Mouse (Mus musculus): Measurements from ENCODE around the gene Qpctl. TPM values are rescaled to one million over a fixed set of nuclear protein-coding genes. Genes with fewer than 3 reads are reported as not detected.

The Qpctl gene
- polyA plus RNA-seq, 1 experiment = 11.9 TPM

- under 1% methylated on average over 87 of the region's 87 CpGs for WGBS
- Histone ChIP-seq H3K27ac (ENCODE audit: insufficient read depth, low read depth, low read length) (peak overlapping the region; percentile 72), H3K36me3 (ENCODE audit: control insufficient read depth, insufficient read depth, low read length) (no peaks in the 10 kb centered on the region), H3K4me3 (ENCODE audit: insufficient read depth, low read depth, low read length) (peak overlapping the region; percentile 75), H3K27me3 (replicated peaks; ENCODE audit: control insufficient read depth, insufficient read depth, low read length) (no peaks in the 10 kb centered on the region), H3K4me1 (ENCODE audit: control insufficient read depth, insufficient read depth, low read length) (no peaks in the 10 kb centered on the region)
- TF ChIP-seq POLR2A (IDR thresholded peaks at IDR 0.05; ENCODE audit: low read depth, low read length) (no peak), CTCF (conservative IDR thresholded peaks at IDR 0.05; ENCODE audit: insufficient read depth, insufficient read length, low read depth, low read length) (no peak)
- peak; percentile 62 for DNase-seq
Observed at GRCm38 (mm10) chr7:19094826-19095750, 54.0 kb downstream of the Qpctl start.

GRCm38 (mm10) chr7:19094471-19094825, 54.6 kb downstream of the Qpctl start, which contains the start of gene Six5:
Gene Six5, plus strand, starts transcription at chr7:19094594.
- Histone ChIP-seq H3K27ac (ENCODE audit: insufficient read depth, low read depth, low read length) (peak within 1 kb of the TSS; percentile 95), H3K4me1 (ENCODE audit: control insufficient read depth, insufficient read depth, low read length) (no peaks in the 10 kb centered on the region), H3K4me3 (ENCODE audit: insufficient read depth, low read depth, low read length) (peak within 1 kb of the TSS; percentile 75), H3K36me3 (ENCODE audit: control insufficient read depth, insufficient read depth, low read length) (no peaks in the 10 kb centered on the region), H3K27me3 (replicated peaks; ENCODE audit: control insufficient read depth, insufficient read depth, low read length) (no peaks in the 10 kb centered on the region)
- TF ChIP-seq CTCF (conservative IDR thresholded peaks at IDR 0.05; ENCODE audit: insufficient read depth, insufficient read length, low read depth, low read length) (no peak), POLR2A (IDR thresholded peaks at IDR 0.05; ENCODE audit: low read depth, low read length) (no peak)
- DNase-seq = no peak
- WGBS = 2% methylated on average over 27 of the region's 36 CpGs

- Histone ChIP-seq H3K27ac (ENCODE audit: insufficient read depth, low read depth, low read length) (peak overlapping the region; percentile 95), H3K36me3 (ENCODE audit: control insufficient read depth, insufficient read depth, low read length) (no peaks in the 10 kb centered on the region), H3K4me3 (ENCODE audit: insufficient read depth, low read depth, low read length) (peak overlapping the region; percentile 75), H3K27me3 (replicated peaks; ENCODE audit: control insufficient read depth, insufficient read depth, low read length) (no peaks in the 10 kb centered on the region), H3K4me1 (ENCODE audit: control insufficient read depth, insufficient read depth, low read length) (no peaks in the 10 kb centered on the region)
- under 1% methylated on average over 45 of the region's 45 CpGs for WGBS
- DNase-seq = peak; percentile 99
- TF ChIP-seq POLR2A (IDR thresholded peaks at IDR 0.05; ENCODE audit: low read depth, low read length) = peak; percentile 69
- no peak for TF ChIP-seq CTCF (conservative IDR thresholded peaks at IDR 0.05; ENCODE audit: insufficient read depth, insufficient read length, low read depth, low read length)
Observed at GRCm38 (mm10) chr7:19093537-19094385, 55.3 kb downstream of the Qpctl start.

- WGBS = under 1% methylated on average over 15 of the region's 15 CpGs
- peak overlapping the region; percentile 17; the same call in 1 of the 2 replicates for H3K27ac ChIP-seq (ENCODE audit: insufficient read depth, low read depth, low read length)
Observed at GRCm38 (mm10) chr7:19093174-19093521, 55.9 kb downstream of the Qpctl start.

GRCm38 (mm10) chr7:19092381-19093173, 56.5 kb downstream of the Qpctl start:
- WGBS = 20% methylated on average over 38 of the region's 38 CpGs
- no peaks in the 10 kb centered on the region for H3K27me3 ChIP-seq (replicated peaks; ENCODE audit: control insufficient read depth, insufficient read depth, low read length)
- no peaks in the 10 kb centered on the region for H3K4me1 ChIP-seq (ENCODE audit: control insufficient read depth, insufficient read depth, low read length)
- no peak for TF ChIP-seq CTCF (conservative IDR thresholded peaks at IDR 0.05; ENCODE audit: insufficient read depth, insufficient read length, low read depth, low read length)
- TF ChIP-seq POLR2A (IDR thresholded peaks at IDR 0.05; ENCODE audit: low read depth, low read length) = no peak
- H3K36me3 ChIP-seq (ENCODE audit: control insufficient read depth, insufficient read depth, low read length) = no peaks in the 10 kb centered on the region
- H3K4me3 ChIP-seq (ENCODE audit: insufficient read depth, low read depth, low read length) = peak overlapping the region; percentile 39
- peak; percentile 73 for DNase-seq
- no peak overlapping the region for H3K27ac ChIP-seq (ENCODE audit: insufficient read depth, low read depth, low read length)

More at GRCm38 (mm10) chr7:19093174-19093521, 55.9 kb downstream of the Qpctl start:
- DNase-seq = peak; percentile 91
- no peaks in the 10 kb centered on the region for H3K27me3 ChIP-seq (replicated peaks; ENCODE audit: control insufficient read depth, insufficient read depth, low read length)
- no peak for TF ChIP-seq POLR2A (IDR thresholded peaks at IDR 0.05; ENCODE audit: low read depth, low read length)
- TF ChIP-seq CTCF (conservative IDR thresholded peaks at IDR 0.05; ENCODE audit: insufficient read depth, insufficient read length, low read depth, low read length) = peak; percentile 81
- H3K4me3 ChIP-seq (ENCODE audit: insufficient read depth, low read depth, low read length) = peak overlapping the region; percentile 35
- no peaks in the 10 kb centered on the region for H3K4me1 ChIP-seq (ENCODE audit: control insufficient read depth, insufficient read depth, low read length)
- H3K36me3 ChIP-seq (ENCODE audit: control insufficient read depth, insufficient read depth, low read length) = no peaks in the 10 kb centered on the region

- Histone ChIP-seq H3K27ac (ENCODE audit: insufficient read depth, low read depth, low read length) (no peak overlapping the region), H3K4me3 (ENCODE audit: insufficient read depth, low read depth, low read length) (no peak overlapping the region), H3K36me3 (ENCODE audit: control insufficient read depth, insufficient read depth, low read length) (no peaks in the 10 kb centered on the region), H3K4me1 (ENCODE audit: control insufficient read depth, insufficient read depth, low read length) (no peaks in the 10 kb centered on the region), H3K27me3 (replicated peaks; ENCODE audit: control insufficient read depth, insufficient read depth, low read length) (no peaks in the 10 kb centered on the region)
- no peak for TF ChIP-seq POLR2A (IDR thresholded peaks at IDR 0.05; ENCODE audit: low read depth, low read length)
- no peak for TF ChIP-seq CTCF (conservative IDR thresholded peaks at IDR 0.05; ENCODE audit: insufficient read depth, insufficient read length, low read depth, low read length)
- no peak for DNase-seq
- 74% methylated on average over 17 of the region's 17 CpGs for WGBS
Observed at GRCm38 (mm10) chr7:19091913-19092312, 57.2 kb downstream of the Qpctl start.

Other genes with a start within 250 kb of the Qpctl start
- 19.8 and 21.3 TPM in 2 replicates for gene Ccdc61, start 238.9 kb downstream of the Qpctl start, polyA plus RNA-seq (2012; rRNA removed)
- gene Nova2, start 223.4 kb downstream of the Qpctl start, polyA plus RNA-seq (2012; rRNA removed) = 0.80 and 1.1 TPM in 2 replicates
- not detected in 2 replicates for gene Nanos2, start 161.9 kb downstream of the Qpctl start, polyA plus RNA-seq (2012; rRNA removed)
- gene Mypop, start 158.0 kb downstream of the Qpctl start, polyA plus RNA-seq (2012; rRNA removed) = 7.6 and 8.7 TPM in 2 replicates
- gene Irf2bp1, start 145.2 kb downstream of the Qpctl start, polyA plus RNA-seq (2012; rRNA removed) = 18.1 and 21.1 TPM in 2 replicates
- 0.13 and 0.16 TPM in 2 replicates for gene Foxa3, start 125.8 kb downstream of the Qpctl start, polyA plus RNA-seq (2012; rRNA removed)
- gene Sympk, start 124.9 kb downstream of the Qpctl start, polyA plus RNA-seq (2012; rRNA removed) = 59.8 and 68.9 TPM in 2 replicates
- 0.05 TPM in 2 replicates for gene Rsph6a, start 94.6 kb downstream of the Qpctl start, polyA plus RNA-seq (2012; rRNA removed)
- gene Dmwd, start 73.1 kb downstream of the Qpctl start, polyA plus RNA-seq (2012; rRNA removed) = 59.8 and 76.3 TPM in 2 replicates
- gene Dmpk, start 65.4 kb downstream of the Qpctl start, polyA plus RNA-seq (2012; rRNA removed) = 52.7 and 53.0 TPM in 2 replicates
- 14.1 and 22.2 TPM in 2 replicates for gene Six5, start 54.7 kb downstream of the Qpctl start, polyA plus RNA-seq (2012; rRNA removed)
- gene Gm4969, start 30.9 kb downstream of the Qpctl start, polyA plus RNA-seq (2012; rRNA removed) = 0.03 and 0.04 TPM in 2 replicates
- 9.2 and 9.5 TPM in 2 replicates for gene Fbxo46, start 29.4 kb downstream of the Qpctl start, polyA plus RNA-seq (2012; rRNA removed)
- gene Snrpd2, start 431 bp upstream of the Qpctl start, polyA plus RNA-seq (2012; rRNA removed) = 34.8 and 42.2 TPM in 2 replicates
- 0.13 and 0.20 TPM in 2 replicates for gene Gipr, start 16.8 kb upstream of the Qpctl start, polyA plus RNA-seq (2012; rRNA removed)
- 38.8 and 39.0 TPM in 2 replicates for gene Eml2, start 27.1 kb upstream of the Qpctl start, polyA plus RNA-seq (2012; rRNA removed)
- 10.1 and 10.8 TPM in 2 replicates for gene Gpr4, start 63.2 kb upstream of the Qpctl start, polyA plus RNA-seq (2012; rRNA removed)
- 41.7 and 48.5 TPM in 2 replicates for gene Opa3, start 79.0 kb upstream of the Qpctl start, polyA plus RNA-seq (2012; rRNA removed)
- 69.5 and 71.5 TPM in 2 replicates for gene Vasp, start 122.5 kb upstream of the Qpctl start, polyA plus RNA-seq (2012; rRNA removed)
- gene Ppm1n, start 130.8 kb upstream of the Qpctl start, polyA plus RNA-seq (2012; rRNA removed) = not detected in 2 replicates
- gene Rtn2, start 133.3 kb upstream of the Qpctl start, polyA plus RNA-seq (2012; rRNA removed) = 7.6 and 19.1 TPM in 2 replicates
- gene Fosb, start 160.8 kb upstream of the Qpctl start, polyA plus RNA-seq (2012; rRNA removed) = 0.17 and 0.19 TPM in 2 replicates
- 27.6 and 31.9 TPM in 2 replicates for gene Ercc1, start 195.5 kb upstream of the Qpctl start, polyA plus RNA-seq (2012; rRNA removed)
- 5.3 and 5.9 TPM in 2 replicates for gene Cd3eap, start 210.2 kb upstream of the Qpctl start, polyA plus RNA-seq (2012; rRNA removed)
- gene Ppp1r13l, start 210.5 kb upstream of the Qpctl start, polyA plus RNA-seq (2012; rRNA removed) = 5.9 and 6.8 TPM in 2 replicates
- 32.4 and 39.9 TPM in 2 replicates for gene Ercc2, start 232.7 kb upstream of the Qpctl start, polyA plus RNA-seq (2012; rRNA removed)

Data from kidney, adult 2 months (tissue).